Mouse (Mus musculus): ENCODE results near the gene Ceacam10. TPM values are rescaled to one million over a fixed set of nuclear protein-coding genes. Genes with fewer than 3 reads are reported as not detected.
"Not testable (repeated sequence)": the region's sequence is repeated elsewhere in the genome, so short reads cannot be mapped to it uniquely, and the experiment has no call there.

The Ceacam10 gene
- 0.99 and 1.2 TPM in 2 replicates for polyA plus RNA-seq (2014; fragmentation: Nextera tagmentation; extraction: Ambion mirVana)

DNA sequence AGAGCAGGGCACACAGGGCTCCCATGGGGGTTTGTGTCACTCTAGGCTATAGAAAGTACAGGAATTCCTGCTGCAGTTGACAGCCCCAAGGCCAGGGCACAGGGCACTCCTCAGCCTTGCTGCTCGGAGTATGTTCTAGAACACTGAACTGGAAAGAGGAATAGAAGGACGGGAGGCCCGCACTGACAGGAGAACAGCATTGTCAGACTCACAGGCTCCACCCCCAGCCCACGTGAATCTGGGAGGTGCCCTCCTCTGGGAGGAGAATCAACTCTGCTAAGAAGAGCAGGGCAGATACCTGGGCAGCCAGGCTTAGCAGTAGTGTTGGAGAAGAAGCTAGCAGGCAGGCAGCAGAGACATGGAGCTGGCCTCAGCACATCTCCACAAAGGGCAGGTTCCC lies at the start of gene Ceacam10:
Gene Ceacam10, plus strand, starts transcription at position 289 of the 400 bp plus-strand sequence.
- 47% methylated on average over 4 of the region's 4 CpGs for WGBS

DNA sequence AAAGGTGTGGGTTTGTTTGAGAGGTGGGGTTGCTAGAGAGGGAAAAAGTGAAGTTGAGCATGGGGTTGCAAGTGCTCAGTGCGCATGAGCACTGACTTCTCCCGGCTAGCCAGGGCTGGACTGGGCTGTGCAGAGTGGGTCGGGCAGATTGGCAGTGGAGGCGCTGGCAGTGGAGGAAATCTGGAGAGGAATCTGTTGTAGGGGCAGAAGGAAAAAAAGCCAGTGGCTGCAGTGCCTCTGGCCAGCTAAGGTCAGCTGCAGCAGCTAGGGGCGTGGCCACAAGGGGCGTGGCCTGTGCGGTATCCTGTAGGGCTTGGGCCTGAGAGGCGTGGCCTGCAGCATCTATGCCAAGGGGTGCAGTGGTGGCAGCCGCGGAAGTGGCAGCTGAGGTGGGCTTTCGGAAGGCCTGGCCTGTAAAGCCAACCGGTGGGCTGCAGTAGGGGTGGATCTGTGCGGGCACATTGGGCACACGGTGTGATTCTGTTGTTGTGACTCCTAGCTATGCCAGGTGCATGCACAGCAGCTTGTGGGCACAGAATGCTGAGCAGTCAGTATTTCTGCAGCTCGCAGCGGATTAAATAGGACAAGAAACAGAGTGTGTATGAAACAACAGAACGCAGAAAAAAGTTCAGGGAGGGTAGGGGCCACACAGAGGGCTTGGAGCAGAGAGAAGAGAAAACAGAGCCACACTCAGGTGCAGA lies 40.9 kb upstream of the Ceacam10 start:
- Histone ChIP-seq H3K4me3 (ENCODE audit: low read depth, low read length) (no peak overlapping the region), H3K27me3 (ENCODE audit: control insufficient read depth, insufficient read depth, low read length) (no peaks in the 10 kb centered on the region), H3K9ac (replicated peaks; ENCODE audit: low read depth, low read length) (no peak overlapping the region), H3K9me3 (ENCODE audit: control insufficient read depth, low read length) (no peaks in the 10 kb centered on the region), H3K36me3 (ENCODE audit: control insufficient read depth, insufficient read depth, low read length) (no peaks in the 10 kb centered on the region), H3K4me1 (ENCODE audit: control insufficient read depth, insufficient read depth, low read length) (no peaks in the 10 kb centered on the region), H3K27ac (ENCODE audit: low read depth, low read length) (no peak overlapping the region), H3K4me2 (ENCODE audit: low read depth, low read length) (peak overlapping the region; percentile 26)
- WGBS: 20% methylated on average over 17 of the region's 17 CpGs
- peak; percentile 75 for ATAC-seq (ENCODE audit: low read depth)

More for the DNA sequence above, at the start of gene Ceacam10:
- not testable (repeated sequence) for ATAC-seq (ENCODE audit: low read depth); H3K27me3 ChIP-seq (ENCODE audit: control insufficient read depth, insufficient read depth, low read length); H3K4me2 ChIP-seq (ENCODE audit: low read depth, low read length); H3K9me3 ChIP-seq (ENCODE audit: control insufficient read depth, low read length); H3K4me3 ChIP-seq (ENCODE audit: low read depth, low read length); H3K27ac ChIP-seq (ENCODE audit: low read depth, low read length); H3K36me3 ChIP-seq (ENCODE audit: control insufficient read depth, insufficient read depth, low read length); H3K4me1 ChIP-seq (ENCODE audit: control insufficient read depth, insufficient read depth, low read length); H3K9ac ChIP-seq (replicated peaks; ENCODE audit: low read depth, low read length)

DNA sequence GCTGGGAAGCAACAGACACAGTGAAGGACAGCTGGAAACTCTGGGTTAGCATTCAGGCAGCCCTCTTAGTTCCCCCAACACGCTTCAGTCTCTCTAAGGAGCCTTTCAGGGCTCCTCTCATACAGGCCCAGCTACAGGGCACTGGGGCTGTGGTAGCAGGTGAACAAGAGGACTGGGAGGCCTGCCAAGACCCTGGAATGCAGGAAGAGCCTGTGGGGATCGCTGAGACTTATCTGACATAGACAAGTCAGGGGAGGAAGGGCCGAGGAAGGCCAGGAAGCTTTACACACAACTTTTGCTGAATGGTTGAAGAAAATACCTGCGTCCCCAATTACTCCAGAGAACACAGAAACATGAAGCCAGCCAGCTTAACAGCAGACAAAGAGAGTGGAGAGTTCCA lies 26.3 kb upstream of the Ceacam10 start:
- Histone ChIP-seq H3K9me3 (ENCODE audit: control insufficient read depth, low read length) (no peaks in the 10 kb centered on the region), H3K4me1 (ENCODE audit: control insufficient read depth, insufficient read depth, low read length) (no peaks in the 10 kb centered on the region), H3K36me3 (ENCODE audit: control insufficient read depth, insufficient read depth, low read length) (no peaks in the 10 kb centered on the region), H3K27me3 (ENCODE audit: control insufficient read depth, insufficient read depth, low read length) (no peaks in the 10 kb centered on the region), H3K9ac (replicated peaks; ENCODE audit: low read depth, low read length) (no peak overlapping the region), H3K27ac (ENCODE audit: low read depth, low read length) (no peak overlapping the region), H3K4me3 (ENCODE audit: low read depth, low read length) (no peak overlapping the region), H3K4me2 (ENCODE audit: low read depth, low read length) (no peak overlapping the region)
- WGBS: 56% methylated on average over 4 of the region's 4 CpGs
- no peak for ATAC-seq (ENCODE audit: low read depth)

DNA sequence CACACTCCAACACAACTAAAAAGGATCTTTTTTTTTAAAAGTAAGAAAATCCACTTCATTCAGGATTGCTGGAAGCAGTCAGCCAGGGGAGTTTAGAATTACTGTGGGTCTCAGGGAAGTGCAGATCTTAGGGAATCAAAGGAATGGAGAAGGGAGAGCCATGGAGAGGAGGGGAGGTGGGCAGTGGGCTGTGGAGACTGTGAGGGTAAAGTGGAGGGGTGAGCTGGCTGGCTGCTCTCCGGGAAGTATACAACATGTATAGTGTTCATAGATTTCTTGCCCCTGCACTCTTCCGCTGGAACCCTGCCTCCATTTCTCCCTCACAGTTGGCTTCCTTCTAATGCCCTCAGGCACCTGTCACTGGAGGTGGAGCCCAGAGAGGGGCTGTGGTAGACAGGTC lies 25.4 kb upstream of the Ceacam10 start:
- Histone ChIP-seq H3K36me3 (ENCODE audit: control insufficient read depth, insufficient read depth, low read length) (no peaks in the 10 kb centered on the region), H3K27ac (ENCODE audit: low read depth, low read length) (no peak overlapping the region), H3K9me3 (ENCODE audit: control insufficient read depth, low read length) (no peaks in the 10 kb centered on the region), H3K4me1 (ENCODE audit: control insufficient read depth, insufficient read depth, low read length) (no peaks in the 10 kb centered on the region), H3K4me3 (ENCODE audit: low read depth, low read length) (no peak overlapping the region), H3K9ac (replicated peaks; ENCODE audit: low read depth, low read length) (no peak overlapping the region), H3K4me2 (ENCODE audit: low read depth, low read length) (no peak overlapping the region), H3K27me3 (ENCODE audit: control insufficient read depth, insufficient read depth, low read length) (no peaks in the 10 kb centered on the region)
- WGBS: 77% methylated on average over 2 of the region's 2 CpGs
- no peak for ATAC-seq (ENCODE audit: low read depth)

DNA sequence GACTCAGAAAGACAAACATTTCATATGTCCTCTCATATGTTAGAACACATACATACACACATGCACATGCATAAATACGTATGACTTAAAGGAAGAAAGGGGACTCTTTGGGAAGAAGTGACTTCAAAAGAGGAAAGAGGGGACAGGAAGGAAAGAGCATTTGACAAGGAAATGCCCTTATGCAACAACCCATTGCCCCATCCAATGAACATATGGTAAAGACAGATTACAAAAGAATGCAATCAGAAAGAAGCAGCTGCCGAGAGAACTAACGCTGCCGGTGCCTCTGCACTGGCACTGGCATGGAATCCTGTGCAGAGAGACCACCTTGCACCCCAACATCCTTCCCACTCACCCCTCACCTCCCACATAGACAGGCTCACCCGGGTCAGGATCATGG lies 23.5 kb upstream of the Ceacam10 start:
- H3K9ac ChIP-seq (replicated peaks; ENCODE audit: low read depth, low read length): no peak overlapping the region
- H3K9me3 ChIP-seq (ENCODE audit: control insufficient read depth, low read length): no peaks in the 10 kb centered on the region
- no peak overlapping the region for H3K4me3 ChIP-seq (ENCODE audit: low read depth, low read length)
- no peak for ATAC-seq (ENCODE audit: low read depth)
- H3K27me3 ChIP-seq (ENCODE audit: control insufficient read depth, insufficient read depth, low read length): no peaks in the 10 kb centered on the region
- H3K27ac ChIP-seq (ENCODE audit: low read depth, low read length): no peak overlapping the region
- no peaks in the 10 kb centered on the region for H3K4me1 ChIP-seq (ENCODE audit: control insufficient read depth, insufficient read depth, low read length)
- no peak overlapping the region for H3K4me2 ChIP-seq (ENCODE audit: low read depth, low read length)
- WGBS: 77% methylated on average over 5 of the region's 5 CpGs
- no peaks in the 10 kb centered on the region for H3K36me3 ChIP-seq (ENCODE audit: control insufficient read depth, insufficient read depth, low read length)

DNA sequence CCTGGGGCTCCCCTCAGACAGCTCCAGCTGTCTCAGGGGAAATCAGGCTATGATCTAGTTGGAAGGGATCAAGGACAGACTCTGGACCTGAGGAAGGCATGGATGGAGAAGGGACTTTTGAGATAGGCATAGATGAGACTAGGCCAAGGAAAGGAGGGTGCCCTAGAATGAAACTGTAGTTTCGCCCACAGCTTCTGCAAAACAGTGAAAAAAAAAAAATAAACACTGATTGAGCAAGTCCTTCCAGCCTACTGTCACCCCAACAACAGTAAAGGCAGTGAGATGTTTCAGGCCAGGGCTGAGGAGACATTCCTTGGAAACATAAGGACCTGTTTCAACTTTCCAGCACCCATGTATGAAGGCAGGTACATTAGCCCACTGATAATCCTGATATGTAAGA lies 18.5 kb upstream of the Ceacam10 start:
- no peak overlapping the region for H3K4me2 ChIP-seq (ENCODE audit: low read depth, low read length)
- ATAC-seq (ENCODE audit: low read depth): no peak
- no peak overlapping the region for H3K4me3 ChIP-seq (ENCODE audit: low read depth, low read length)
- H3K9ac ChIP-seq (replicated peaks; ENCODE audit: low read depth, low read length): no peak overlapping the region
- no peaks in the 10 kb centered on the region for H3K9me3 ChIP-seq (ENCODE audit: control insufficient read depth, low read length)
- H3K36me3 ChIP-seq (ENCODE audit: control insufficient read depth, insufficient read depth, low read length): no peaks in the 10 kb centered on the region
- WGBS: 92% methylated on average over 1 of the region's 1 CpGs
- no peaks in the 10 kb centered on the region for H3K4me1 ChIP-seq (ENCODE audit: control insufficient read depth, insufficient read depth, low read length)
- H3K27me3 ChIP-seq (ENCODE audit: control insufficient read depth, insufficient read depth, low read length): no peaks in the 10 kb centered on the region
- no peak overlapping the region for H3K27ac ChIP-seq (ENCODE audit: low read depth, low read length)

DNA sequence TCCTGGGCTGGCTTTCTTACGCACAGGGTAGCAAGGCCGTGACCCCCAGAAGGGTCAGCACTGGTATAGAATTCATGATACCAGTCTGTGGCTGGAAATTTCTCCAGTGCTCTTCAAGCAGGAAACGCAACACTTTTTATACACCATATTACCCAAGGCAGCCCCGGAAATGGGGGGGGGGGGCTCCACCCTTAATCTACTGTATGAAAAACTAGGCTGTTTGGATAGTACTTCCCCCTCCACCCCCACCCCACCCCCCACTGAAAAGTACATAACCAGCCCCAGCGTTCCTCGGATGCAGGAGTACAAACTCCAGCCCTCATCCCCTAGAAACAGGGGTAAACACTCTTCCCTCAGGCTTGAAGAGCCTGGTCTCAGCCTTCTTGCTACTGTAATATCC lies 16.8 kb upstream of the Ceacam10 start, which contains the start of gene Cd177:
Gene Cd177, minus strand, starts transcription at position 101 of the 400 bp plus-strand sequence.
- Histone ChIP-seq H3K27me3 (ENCODE audit: control insufficient read depth, insufficient read depth, low read length) (no peaks in the 10 kb centered on the region), H3K9me3 (ENCODE audit: control insufficient read depth, low read length) (no peaks in the 10 kb centered on the region), H3K4me3 (ENCODE audit: low read depth, low read length) (no peak within 1 kb of the TSS), H3K4me2 (ENCODE audit: low read depth, low read length) (no peak within 1 kb of the TSS), H3K27ac (ENCODE audit: low read depth, low read length) (no peak within 1 kb of the TSS), H3K4me1 (ENCODE audit: control insufficient read depth, insufficient read depth, low read length) (no peaks in the 10 kb centered on the region), H3K36me3 (ENCODE audit: control insufficient read depth, insufficient read depth, low read length) (no peaks in the 10 kb centered on the region), H3K9ac (replicated peaks; ENCODE audit: low read depth, low read length) (no peak within 1 kb of the TSS)
- no peak for ATAC-seq (ENCODE audit: low read depth)
- 76% methylated on average over 6 of the region's 6 CpGs for whole genome bisulfite sequencing

DNA sequence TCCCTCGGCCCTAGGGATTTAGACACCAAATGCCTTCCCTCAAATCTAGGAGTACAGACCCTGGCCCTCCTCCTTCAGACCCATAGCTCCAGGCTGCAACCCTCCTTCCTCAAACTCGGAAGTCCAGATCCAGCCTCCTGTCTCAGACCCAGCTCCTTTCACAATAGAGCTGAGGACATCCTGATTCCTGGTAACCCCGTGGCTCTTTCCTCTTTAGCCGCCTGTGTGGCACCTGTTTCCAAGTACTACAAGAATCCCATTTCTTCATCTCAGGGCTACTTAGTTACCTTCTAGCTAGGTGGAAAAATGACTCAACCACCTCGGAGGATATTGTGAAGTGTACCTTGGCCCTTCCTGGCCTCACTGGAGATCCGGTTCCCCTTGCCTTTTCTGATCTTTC lies 15.8 kb upstream of the Ceacam10 start:
- no peaks in the 10 kb centered on the region for H3K27me3 ChIP-seq (ENCODE audit: control insufficient read depth, insufficient read depth, low read length)
- H3K4me1 ChIP-seq (ENCODE audit: control insufficient read depth, insufficient read depth, low read length): no peaks in the 10 kb centered on the region
- no peak overlapping the region for H3K9ac ChIP-seq (replicated peaks; ENCODE audit: low read depth, low read length)
- no peaks in the 10 kb centered on the region for H3K9me3 ChIP-seq (ENCODE audit: control insufficient read depth, low read length)
- ATAC-seq (ENCODE audit: low read depth): no peak
- no peaks in the 10 kb centered on the region for H3K36me3 ChIP-seq (ENCODE audit: control insufficient read depth, insufficient read depth, low read length)
- WGBS: 85% methylated on average over 6 of the region's 6 CpGs
- no peak overlapping the region for H3K27ac ChIP-seq (ENCODE audit: low read depth, low read length)
- H3K4me3 ChIP-seq (ENCODE audit: low read depth, low read length): no peak overlapping the region
- H3K4me2 ChIP-seq (ENCODE audit: low read depth, low read length): no peak overlapping the region

DNA sequence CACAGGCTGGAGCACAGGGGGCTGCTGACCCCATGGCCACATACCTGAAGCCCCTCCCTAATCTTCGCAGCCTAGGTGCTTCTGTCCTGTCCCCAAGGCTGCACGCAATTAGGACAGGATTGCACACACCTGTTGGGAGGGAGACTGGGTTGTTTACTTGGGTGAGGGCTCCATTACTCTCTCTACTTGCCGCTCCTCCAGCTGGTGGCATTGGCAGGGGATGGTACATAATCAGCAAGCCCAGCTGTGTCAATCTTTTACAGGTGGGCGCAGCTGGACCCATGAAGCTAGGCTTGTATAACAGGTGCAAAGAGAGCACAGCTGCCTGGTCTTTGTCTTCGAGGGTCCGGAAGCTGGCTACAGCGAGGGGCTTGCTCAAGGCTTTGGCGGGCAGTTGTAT lies 14.4 kb upstream of the Ceacam10 start:
- H3K4me2 ChIP-seq (ENCODE audit: low read depth, low read length): no peak overlapping the region
- no peaks in the 10 kb centered on the region for H3K4me1 ChIP-seq (ENCODE audit: control insufficient read depth, insufficient read depth, low read length)
- no peak overlapping the region for H3K9ac ChIP-seq (replicated peaks; ENCODE audit: low read depth, low read length)
- H3K4me3 ChIP-seq (ENCODE audit: low read depth, low read length): no peak overlapping the region
- no peaks in the 10 kb centered on the region for H3K27me3 ChIP-seq (ENCODE audit: control insufficient read depth, insufficient read depth, low read length)
- no peak for ATAC-seq (ENCODE audit: low read depth)
- H3K9me3 ChIP-seq (ENCODE audit: control insufficient read depth, low read length): no peaks in the 10 kb centered on the region
- 95% methylated on average over 8 of the region's 8 CpGs for WGBS
- no peaks in the 10 kb centered on the region for H3K36me3 ChIP-seq (ENCODE audit: control insufficient read depth, insufficient read depth, low read length)
- no peak overlapping the region for H3K27ac ChIP-seq (ENCODE audit: low read depth, low read length)

All from neural tube, embryonic 14.5 days (tissue).